Mouse (Mus musculus): ENCODE results near the gene Prim2. TPM values are rescaled to one million over a fixed set of nuclear protein-coding genes. Genes with fewer than 3 reads are reported as not detected.
A peak's percentile ranks its signal among the peaks of the same experiment; 100 is the strongest.

Prim2 gene
- polyA plus RNA-seq, 1 experiment from 2014 or later: 16.1 TPM

DNA sequence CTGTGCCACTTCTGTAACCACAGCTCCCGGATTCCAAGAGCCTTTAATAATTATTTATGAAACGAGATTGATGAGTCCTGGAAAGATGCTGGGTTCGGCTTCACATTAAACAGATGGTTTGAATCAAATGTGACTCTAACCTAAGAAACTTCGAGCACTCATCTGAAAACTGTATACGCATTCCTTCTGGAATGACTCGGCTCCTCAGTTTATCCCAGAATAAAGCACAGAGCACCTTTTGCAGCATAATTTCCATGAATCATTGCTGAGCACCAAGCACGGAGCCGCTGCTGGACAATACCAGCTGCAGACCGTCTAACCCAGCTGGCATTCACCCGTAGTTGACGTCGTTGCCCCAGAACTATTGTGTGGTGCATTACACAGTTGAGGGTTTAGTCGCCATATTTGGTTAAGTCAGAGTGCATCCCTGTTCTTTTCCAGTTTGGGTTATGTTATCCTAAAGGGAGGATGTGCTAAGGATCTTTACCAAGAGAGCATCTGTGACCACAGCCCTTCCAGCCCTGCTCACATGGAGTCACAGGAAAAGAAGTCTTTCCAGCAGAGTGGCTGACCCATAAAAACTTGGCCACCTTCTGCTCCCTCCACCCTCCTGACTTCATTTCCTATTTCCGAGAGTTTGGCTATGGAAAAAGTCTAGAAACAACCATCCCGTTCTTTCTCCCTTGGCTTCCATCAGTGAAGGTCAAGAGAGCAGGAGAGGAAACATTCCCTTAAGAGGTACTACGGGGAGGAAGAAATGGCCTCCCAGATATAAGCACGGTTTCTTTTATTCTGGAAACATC is 3.8 kb upstream of the Prim2 start:
- H3K4me2 ChIP-seq (ENCODE audit: low read length): no peak overlapping the region
- H3K27ac ChIP-seq: no peak overlapping the region
- H3K4me3 ChIP-seq (replicated peaks; ENCODE audit: low read depth, low read length): no peak overlapping the region
- no peaks in the 10 kb centered on the region for H3K9me3 ChIP-seq (replicated peaks; ENCODE audit: low read length)
- no peak overlapping the region for H3K9ac ChIP-seq (ENCODE audit: low read depth, low read length)
- no peak for ATAC-seq (replicated peaks; ENCODE audit: low FRiP score, low read depth)
- no peak for TF ChIP-seq CTCF (IDR thresholded peaks at IDR 0.05; ENCODE audit: low read depth)
- no peaks in the 10 kb centered on the region for H3K27me3 ChIP-seq (ENCODE audit: insufficient read depth, low read length)
- WGBS: 61% methylated on average over 17 of the region's 17 CpGs
- H3K36me3 ChIP-seq (ENCODE audit: insufficient read depth, low read length): no peaks in the 10 kb centered on the region
- no peaks in the 10 kb centered on the region for H3K4me1 ChIP-seq (replicated peaks; ENCODE audit: insufficient read depth, low read length)
- no peak for DNase-seq (ENCODE audit: low spot score)

DNA sequence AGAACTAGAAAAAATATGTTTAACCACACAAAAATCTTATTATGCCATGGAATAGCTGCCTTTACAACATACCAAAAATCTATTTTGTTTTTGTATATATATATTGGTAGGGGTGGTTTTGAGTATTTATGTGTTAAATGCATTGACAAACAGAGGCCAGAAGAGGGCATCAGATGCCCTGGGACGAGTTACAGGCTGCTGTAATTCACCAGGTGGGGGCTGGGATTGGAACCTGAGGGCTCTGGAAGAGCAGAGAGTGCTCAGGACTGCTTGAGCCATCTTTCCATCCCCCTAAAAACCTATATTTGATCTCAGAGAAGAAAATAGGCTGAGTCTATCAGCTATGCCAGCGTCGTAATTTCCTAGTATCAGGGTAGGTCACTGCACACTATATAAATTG is 2.9 kb upstream of the Prim2 start:
- H3K9ac ChIP-seq (ENCODE audit: low read depth, low read length): no peak overlapping the region
- H3K36me3 ChIP-seq (ENCODE audit: insufficient read depth, low read length): no peaks in the 10 kb centered on the region
- no peak overlapping the region for H3K4me2 ChIP-seq (ENCODE audit: low read length)
- H3K4me1 ChIP-seq (replicated peaks; ENCODE audit: insufficient read depth, low read length): no peaks in the 10 kb centered on the region
- H3K27ac ChIP-seq: no peak overlapping the region
- H3K27me3 ChIP-seq (ENCODE audit: insufficient read depth, low read length): no peaks in the 10 kb centered on the region
- peak; percentile 76 for TF ChIP-seq CTCF (IDR thresholded peaks at IDR 0.05; ENCODE audit: low read depth)
- DNase-seq (ENCODE audit: low spot score): peak; percentile 67
- 26% methylated on average over 3 of the region's 3 CpGs for WGBS
- no peaks in the 10 kb centered on the region for H3K9me3 ChIP-seq (replicated peaks; ENCODE audit: low read length)
- H3K4me3 ChIP-seq (replicated peaks; ENCODE audit: low read depth, low read length): no peak overlapping the region
- ATAC-seq (replicated peaks; ENCODE audit: low FRiP score, low read depth): no peak

DNA sequence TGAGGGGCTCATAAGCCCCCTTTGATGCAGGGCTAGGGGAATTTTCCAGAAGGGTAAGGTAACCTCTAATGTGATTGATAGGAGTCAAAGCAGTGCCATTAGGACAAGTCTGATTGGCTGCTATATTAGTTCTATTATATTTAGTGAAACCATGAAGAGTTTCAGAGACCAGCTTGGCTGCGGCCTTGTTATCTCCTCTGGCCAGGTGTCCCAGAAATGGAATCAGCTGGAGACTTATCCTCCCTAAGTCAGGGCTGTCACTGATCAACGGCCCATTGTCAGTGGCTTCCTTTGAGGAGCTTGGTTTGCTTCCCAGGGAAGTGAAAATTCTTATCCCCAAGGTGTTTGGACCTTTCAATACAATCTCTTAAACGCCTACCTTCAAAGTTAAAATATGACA is 2.5 kb upstream of the Prim2 start:
- H3K4me3 ChIP-seq (replicated peaks; ENCODE audit: low read depth, low read length): no peak overlapping the region
- H3K9me3 ChIP-seq (replicated peaks; ENCODE audit: low read length): no peaks in the 10 kb centered on the region
- no peak for ATAC-seq (replicated peaks; ENCODE audit: low FRiP score, low read depth)
- no peak overlapping the region for H3K27ac ChIP-seq
- H3K36me3 ChIP-seq (ENCODE audit: insufficient read depth, low read length): no peaks in the 10 kb centered on the region
- H3K9ac ChIP-seq (ENCODE audit: low read depth, low read length): no peak overlapping the region
- DNase-seq (ENCODE audit: low spot score): no peak
- no peak overlapping the region for H3K4me2 ChIP-seq (ENCODE audit: low read length)
- H3K27me3 ChIP-seq (ENCODE audit: insufficient read depth, low read length): no peaks in the 10 kb centered on the region
- no peak for TF ChIP-seq CTCF (IDR thresholded peaks at IDR 0.05; ENCODE audit: low read depth)
- no peaks in the 10 kb centered on the region for H3K4me1 ChIP-seq (replicated peaks; ENCODE audit: insufficient read depth, low read length)
- 69% methylated on average over 3 of the region's 3 CpGs for WGBS

DNA sequence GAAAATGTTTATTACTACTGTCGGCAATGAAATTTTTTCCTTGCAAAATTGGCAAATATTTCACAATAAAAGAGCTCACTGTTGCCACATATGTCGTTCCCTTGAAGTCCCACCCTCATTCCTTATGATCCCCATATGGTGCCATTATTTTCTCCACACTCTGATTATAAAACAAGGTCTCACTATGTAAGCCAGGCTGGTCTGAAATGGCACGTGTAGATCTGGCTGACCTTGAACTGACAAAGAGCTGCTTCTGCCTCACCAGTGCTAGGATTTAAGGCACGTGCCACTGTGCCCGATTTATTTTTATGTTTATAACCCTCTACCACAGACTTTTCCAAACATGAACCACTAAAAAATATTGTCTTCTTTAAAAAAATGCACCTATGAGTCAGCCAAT is 1.8 kb upstream of the Prim2 start:
- Histone ChIP-seq H3K4me1 (replicated peaks; ENCODE audit: insufficient read depth, low read length) (no peaks in the 10 kb centered on the region), H3K4me3 (replicated peaks; ENCODE audit: low read depth, low read length) (no peak overlapping the region), H3K27ac (no peak overlapping the region), H3K36me3 (ENCODE audit: insufficient read depth, low read length) (no peaks in the 10 kb centered on the region), H3K9me3 (replicated peaks; ENCODE audit: low read length) (no peaks in the 10 kb centered on the region), H3K9ac (ENCODE audit: low read depth, low read length) (no peak overlapping the region), H3K27me3 (ENCODE audit: insufficient read depth, low read length) (no peaks in the 10 kb centered on the region), H3K4me2 (ENCODE audit: low read length) (no peak overlapping the region)
- 80% methylated on average over 5 of the region's 5 CpGs for WGBS
- ATAC-seq (replicated peaks; ENCODE audit: low FRiP score, low read depth) (no peak), DNase-seq (ENCODE audit: low spot score) (no peak)
- TF ChIP-seq CTCF (IDR thresholded peaks at IDR 0.05; ENCODE audit: low read depth): no peak

DNA sequence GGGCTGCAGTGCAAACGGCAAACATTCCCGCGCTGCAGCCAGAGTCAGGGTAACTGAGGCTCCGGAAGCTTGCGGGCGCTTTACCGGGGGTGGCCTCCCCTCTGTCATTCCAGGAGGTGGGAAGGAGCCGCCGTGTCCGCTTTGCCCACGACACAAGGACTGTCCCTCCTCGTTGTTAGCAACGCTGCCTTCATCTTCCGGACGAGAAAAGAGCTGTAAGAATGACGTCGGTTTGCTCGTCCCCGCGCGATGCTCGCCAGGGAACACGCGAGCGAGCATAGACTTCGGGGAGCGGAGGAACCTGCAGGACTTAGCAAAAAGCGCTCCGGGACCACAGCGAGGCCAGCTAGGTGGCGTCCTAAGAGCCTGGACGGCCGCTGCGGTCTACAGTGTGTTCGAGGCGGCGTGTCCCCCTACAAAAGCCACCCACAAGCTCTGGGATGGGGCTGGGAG is 595 bp upstream of the Prim2 start:
- Histone ChIP-seq H3K9me3 (replicated peaks; ENCODE audit: low read length) (no peaks in the 10 kb centered on the region), H3K4me2 (ENCODE audit: low read length) (peak overlapping the region; percentile 82), H3K4me3 (replicated peaks; ENCODE audit: low read depth, low read length) (peak overlapping the region; percentile 62), H3K27me3 (ENCODE audit: insufficient read depth, low read length) (no peaks in the 10 kb centered on the region), H3K4me1 (replicated peaks; ENCODE audit: insufficient read depth, low read length) (no peaks in the 10 kb centered on the region), H3K27ac (peak overlapping the region; percentile 68), H3K36me3 (ENCODE audit: insufficient read depth, low read length) (0 out of 2 replicates have a peak, but pooled peaks cover 6% of the 10 kb centered on the region), H3K9ac (ENCODE audit: low read depth, low read length) (peak overlapping the region; percentile 60)
- peak; percentile 87 for DNase-seq (ENCODE audit: low spot score)
- TF ChIP-seq CTCF (IDR thresholded peaks at IDR 0.05; ENCODE audit: low read depth): peak; percentile 51
- under 1% methylated on average over 37 of the region's 37 CpGs for WGBS
- peak; percentile 33; the same call in 1 of the 2 replicates for ATAC-seq (replicated peaks; ENCODE audit: low FRiP score, low read depth)

DNA sequence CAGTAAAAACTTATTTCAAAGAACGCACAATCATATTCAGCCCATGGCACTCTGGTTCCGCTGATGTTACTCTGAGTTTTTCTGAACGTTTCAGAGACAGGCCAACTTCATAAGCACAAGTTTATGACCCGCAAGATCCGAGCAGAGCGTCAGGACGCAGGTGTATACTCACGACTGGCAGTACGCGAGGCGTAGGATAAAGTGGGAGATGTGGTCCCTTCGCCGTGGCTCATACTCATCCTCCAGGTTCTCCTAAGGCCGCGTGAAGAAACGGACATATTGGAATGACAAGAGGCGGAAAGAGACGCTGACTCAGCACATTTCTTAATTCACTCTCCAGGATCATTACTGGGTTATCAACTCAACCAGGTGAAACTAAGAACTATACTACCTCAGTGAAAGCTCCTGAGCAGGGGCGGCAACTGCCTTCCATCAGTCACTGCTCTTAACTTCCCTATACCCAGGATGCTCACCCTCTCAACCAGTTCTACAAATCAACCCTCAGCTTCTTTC is 5.9 kb downstream of the Prim2 start:
- Histone ChIP-seq H3K27ac (no peak overlapping the region), H3K9ac (ENCODE audit: low read depth, low read length) (no peak overlapping the region), H3K4me1 (replicated peaks; ENCODE audit: insufficient read depth, low read length) (no peaks in the 10 kb centered on the region), H3K27me3 (ENCODE audit: insufficient read depth, low read length) (no peaks in the 10 kb centered on the region), H3K9me3 (replicated peaks; ENCODE audit: low read length) (no peaks in the 10 kb centered on the region), H3K4me3 (replicated peaks; ENCODE audit: low read depth, low read length) (no peak overlapping the region), H3K4me2 (ENCODE audit: low read length) (no peak overlapping the region), H3K36me3 (ENCODE audit: insufficient read depth, low read length) (0 out of 2 replicates have a peak, but pooled peaks cover 17% of the 10 kb centered on the region)
- no peak for DNase-seq (ENCODE audit: low spot score)
- TF ChIP-seq CTCF (IDR thresholded peaks at IDR 0.05; ENCODE audit: low read depth): no peak
- no peak for ATAC-seq (replicated peaks; ENCODE audit: low FRiP score, low read depth)
- WGBS: 87% methylated on average over 19 of the region's 19 CpGs

Data from kidney, postnatal 0 days (tissue).